Mouse (Mus musculus): ENCODE measurements around the gene Nol3. TPM values are rescaled to one million over a fixed set of nuclear protein-coding genes. Genes with fewer than 3 reads are reported as not detected.
A peak's percentile ranks its signal among the peaks of the same experiment; 100 is the strongest.

The Nol3 gene
- total RNA-seq, 2 experiments from 2014 or later = 1.1 to 1.5 TPM

DNA sequence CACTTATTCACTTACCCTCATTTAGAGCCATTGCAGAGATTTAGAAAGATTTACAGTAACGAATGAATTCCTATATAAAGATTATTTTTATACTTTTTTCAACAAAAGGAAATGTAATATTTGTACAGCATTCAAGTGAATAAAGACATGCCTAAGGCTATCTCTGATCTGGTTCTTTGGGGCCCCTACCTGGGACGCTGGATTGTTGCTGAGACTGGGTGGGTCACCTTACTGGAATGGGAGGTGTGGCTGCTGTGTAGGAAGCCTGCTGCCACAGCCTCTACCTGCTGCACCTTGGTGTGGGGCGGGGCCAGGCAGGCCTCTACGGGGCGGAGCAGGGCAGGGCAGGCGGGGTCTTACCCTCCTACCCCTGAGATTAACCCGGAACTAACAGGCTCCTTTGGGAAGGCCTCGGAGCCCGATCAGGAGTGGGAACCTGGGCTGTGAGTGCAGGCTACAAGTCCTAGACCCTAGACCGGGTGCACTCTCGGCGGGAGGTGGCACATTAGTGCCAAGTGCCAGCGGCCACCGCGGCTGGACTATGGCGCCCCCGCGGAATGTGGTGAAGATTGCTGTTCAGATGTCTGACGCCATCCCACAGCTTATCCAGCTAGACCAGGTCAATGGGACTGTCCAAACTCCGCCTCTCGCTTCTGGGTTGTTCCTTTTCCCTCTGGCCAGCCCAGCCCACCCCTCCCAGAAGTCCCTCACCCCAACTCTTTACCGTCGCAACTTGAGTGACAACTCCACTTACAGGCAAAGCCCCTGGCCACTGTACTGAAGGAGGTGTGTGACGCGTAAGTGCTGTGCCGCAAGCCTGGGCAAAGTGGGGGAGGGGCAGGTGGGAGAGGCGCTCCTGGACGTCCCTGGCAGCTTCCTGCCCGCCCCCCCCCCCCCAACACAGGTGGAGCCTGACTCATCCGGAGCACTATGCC is 29.5 kb downstream of the Nol3 start, which contains the start of gene Elmo3:
Gene Elmo3 (plus strand): TSS at position 391 of the 935 bp plus-strand sequence.
- peak; percentile 65 for DNase-seq
- intact Hi-C loops (cut with DNase I) = no loop called here

DNA sequence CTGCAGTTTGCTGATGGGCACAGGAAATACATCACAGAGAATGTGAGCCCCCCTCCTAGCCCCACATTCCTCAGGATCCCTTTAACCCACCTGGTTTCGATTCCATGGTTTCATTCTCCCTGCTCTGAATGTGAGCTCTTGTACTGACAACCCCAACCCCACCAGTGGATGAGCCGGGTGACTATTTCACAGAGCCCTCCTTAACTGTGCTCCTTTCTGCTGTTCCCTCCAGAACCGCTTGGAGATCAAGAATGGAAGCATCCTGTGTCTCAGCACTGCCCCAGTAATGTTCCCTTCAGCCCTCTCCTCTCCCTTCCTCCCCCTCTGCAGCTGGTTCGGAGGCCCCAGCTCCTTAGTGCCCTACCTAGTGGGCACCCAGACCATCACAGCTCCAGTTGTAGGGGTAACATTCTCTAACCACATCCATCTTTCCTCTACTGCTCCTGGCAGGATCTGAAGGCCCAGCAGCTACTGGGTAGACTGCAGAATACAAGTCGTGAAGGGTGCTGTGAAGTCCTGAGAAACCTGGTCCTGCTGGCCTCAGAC is 30.3 kb downstream of the Nol3 start:
- DNase-seq = no peak
- intact Hi-C loops (cut with DNase I) = no loop called here

DNA sequence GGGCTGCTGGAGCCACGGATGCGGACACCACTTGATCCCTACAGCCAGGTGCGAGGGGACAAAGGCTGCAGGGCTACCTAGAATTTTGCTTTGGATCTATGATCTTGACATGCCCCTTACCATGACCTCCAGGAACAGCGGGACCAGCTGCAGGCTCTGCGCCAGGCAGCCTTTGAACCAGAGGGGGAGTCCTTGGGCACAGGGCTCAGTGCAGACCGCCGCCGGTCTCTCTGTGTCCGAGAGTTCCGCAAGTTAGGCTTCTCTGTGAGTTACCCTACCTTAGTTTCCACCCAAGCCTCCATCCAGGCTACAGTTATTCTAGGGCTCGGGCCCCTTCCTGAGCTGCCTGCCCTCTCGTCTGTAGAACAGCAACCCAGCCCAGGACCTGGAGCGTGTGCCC is 31.7 kb downstream of the Nol3 start:
- no peak for DNase-seq
- intact Hi-C loops (cut with DNase I) = no loop called here

DNA sequence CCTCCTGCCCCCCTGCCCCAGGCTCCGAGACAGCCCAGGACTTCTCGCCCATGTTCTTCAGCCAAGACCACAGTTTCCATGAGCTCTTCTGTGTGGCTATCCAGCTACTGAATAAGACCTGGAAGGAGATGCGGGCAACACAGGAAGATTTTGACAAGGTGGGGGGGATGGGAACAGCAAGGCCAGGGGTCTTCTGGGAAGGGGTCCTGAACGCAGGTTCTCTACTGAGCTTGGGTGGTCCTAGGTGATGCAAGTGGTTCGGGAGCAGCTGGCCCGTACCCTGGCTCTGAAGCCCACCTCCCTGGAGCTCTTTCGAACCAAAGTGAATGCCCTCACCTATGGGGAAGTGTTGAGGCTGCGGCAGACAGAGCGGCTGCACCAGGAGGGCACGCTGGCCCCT is 32.5 kb downstream of the Nol3 start:
- no peak for DNase-seq
- intact Hi-C loops (cut with DNase I) = no loop called here

DNA sequence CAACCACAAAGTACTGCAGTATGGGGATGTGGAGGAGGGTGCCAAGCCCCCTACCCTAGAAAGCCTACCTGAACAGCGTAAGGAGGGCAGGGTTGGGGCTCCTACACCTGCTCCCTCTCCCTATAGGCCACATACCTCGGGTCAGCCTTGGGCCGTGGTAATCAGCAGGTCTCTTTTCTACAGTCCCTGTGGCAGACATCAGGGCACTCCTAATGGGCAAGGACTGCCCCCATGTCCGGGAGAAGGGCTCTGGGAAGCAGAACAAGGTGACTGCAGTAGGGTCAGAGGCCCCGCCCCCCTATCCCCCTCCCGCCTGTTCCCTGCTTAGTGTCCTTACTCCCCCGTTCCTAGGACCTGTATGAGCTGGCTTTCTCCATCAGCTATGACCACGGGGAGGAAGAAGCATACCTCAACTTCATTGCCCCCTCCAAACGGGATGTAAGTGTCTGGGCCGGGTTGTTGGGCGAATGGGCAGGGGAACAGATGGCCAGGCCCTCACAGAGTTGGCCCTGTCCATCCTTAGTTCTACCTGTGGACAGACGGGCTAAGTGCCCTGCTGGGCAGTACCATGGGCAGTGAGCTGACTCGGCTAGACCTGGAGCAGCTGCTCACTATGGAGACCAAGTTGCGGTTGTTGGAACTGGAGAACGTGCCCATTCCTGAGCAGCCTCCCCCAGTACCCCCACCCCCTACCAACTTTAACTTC is 33.4 kb downstream of the Nol3 start:
- intact Hi-C loops (cut with DNase I) = no loop called here

DNA sequence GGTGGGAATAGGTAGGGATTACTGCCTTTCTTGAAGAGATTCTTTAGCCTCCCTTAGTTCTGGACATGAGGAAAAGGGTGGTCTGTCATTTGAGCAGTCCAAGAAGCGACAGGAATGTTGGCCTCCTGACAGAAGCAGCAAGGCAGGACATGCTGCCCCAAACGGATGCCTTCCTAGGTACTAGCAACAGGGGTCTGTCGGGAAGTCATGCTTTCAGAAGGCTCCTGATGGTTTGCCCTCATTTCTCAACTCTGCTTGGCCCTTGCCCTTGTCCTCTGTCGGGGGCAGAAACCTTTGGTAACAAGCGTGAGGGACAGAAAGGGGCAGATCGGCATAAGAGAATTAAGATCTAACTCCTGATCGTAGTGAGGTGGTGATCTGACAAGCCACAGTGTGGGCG is 34.2 kb downstream of the Nol3 start:
- DNase-seq = no peak
- intact Hi-C loops (cut with DNase I) = no loop called here

More for the DNA sequence above, 33.4 kb downstream of the Nol3 start:
- DNase-seq = peak; percentile 66

DNA sequence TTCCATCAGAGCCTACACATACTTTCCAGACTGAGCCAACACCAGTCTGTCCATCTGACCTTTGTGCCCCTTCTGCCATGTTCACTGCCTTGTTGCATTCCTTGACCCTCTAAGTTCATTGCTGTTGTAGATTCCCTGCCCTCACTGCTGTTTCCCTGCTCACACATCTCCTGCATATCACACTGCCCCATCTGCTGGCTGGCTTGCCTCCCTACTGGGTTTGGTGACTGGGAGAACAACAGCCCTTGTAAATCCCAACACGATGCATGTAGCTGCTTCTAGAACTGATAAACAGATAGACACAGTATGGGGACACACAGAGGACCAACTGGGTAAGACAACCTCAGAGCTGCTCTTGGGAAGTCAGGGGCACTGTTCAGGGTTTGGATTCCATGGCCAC is 35.8 kb downstream of the Nol3 start:
- intact Hi-C loops (cut with DNase I) = no loop called here
- no peak for DNase-seq

DNA sequence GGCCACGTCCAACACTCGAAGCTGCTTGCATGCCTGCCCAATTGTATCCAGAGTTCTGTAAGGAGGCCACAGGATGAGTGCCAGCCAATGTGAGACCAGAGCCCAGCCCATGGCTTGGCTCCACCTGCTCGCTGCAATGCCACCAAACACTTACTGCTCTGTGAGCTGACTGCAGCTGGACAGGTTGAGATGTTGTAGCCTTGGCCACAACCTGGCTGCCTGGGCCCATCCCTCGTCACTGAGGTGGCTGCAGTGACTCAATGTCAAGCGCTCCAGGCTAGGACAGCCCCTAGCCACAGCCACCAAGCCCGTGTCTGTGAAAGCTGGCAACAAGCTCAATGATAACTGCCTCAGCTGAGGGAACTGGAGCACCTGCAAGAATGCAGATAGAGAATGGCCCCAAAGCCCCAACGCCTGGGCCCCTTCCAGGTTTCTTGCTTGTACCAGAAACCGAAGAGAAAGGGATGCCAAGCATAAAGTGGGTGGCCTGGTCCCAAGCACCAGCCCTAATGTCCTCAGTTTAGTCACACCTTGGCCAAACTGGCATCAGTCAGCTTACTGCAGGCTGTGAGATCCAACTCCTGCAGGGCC is 37.0 kb downstream of the Nol3 start:
- intact Hi-C loops (cut with DNase I) = no loop called here
- DNase-seq = no peak

DNA sequence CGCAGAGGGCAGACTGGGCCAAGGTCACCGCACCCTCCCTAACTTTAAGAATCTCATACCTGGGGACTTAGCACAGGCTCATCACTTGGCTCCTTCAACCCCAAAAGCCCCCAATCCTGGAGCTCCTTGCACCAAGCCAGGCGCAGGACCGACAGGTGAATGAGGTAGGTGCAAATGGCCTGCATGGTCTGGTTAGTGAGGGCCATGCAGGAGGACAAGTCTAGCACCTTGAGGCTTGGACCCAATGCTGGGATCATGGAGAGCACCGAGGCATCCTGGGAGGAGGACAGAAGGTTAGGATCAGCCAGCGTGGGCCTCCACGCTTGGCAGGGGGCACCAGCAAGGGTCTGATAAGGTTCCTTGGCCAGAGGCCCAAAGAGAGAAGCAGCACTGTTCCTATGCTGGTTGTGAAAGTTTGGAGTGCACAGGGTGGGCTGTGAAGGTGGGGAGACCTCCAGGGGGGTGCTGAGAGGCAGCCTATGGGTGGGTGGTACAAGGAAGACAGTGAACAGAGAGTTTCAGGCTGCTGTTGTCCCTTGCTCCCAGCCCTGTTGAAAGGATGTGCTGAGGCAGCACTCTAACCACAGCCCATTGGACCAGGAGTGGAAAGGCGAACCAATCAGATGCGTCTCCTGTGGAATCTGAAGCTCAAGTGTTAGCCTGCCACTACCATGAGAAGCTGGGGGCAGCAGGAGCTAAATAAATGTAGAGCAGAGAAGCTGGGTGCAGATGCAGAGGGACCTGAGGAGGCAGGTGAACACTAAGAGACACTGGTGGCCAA is 37.9 kb downstream of the Nol3 start:
- DNase-seq = no peak
- intact Hi-C loops (cut with DNase I) = no loop called here

DNA sequence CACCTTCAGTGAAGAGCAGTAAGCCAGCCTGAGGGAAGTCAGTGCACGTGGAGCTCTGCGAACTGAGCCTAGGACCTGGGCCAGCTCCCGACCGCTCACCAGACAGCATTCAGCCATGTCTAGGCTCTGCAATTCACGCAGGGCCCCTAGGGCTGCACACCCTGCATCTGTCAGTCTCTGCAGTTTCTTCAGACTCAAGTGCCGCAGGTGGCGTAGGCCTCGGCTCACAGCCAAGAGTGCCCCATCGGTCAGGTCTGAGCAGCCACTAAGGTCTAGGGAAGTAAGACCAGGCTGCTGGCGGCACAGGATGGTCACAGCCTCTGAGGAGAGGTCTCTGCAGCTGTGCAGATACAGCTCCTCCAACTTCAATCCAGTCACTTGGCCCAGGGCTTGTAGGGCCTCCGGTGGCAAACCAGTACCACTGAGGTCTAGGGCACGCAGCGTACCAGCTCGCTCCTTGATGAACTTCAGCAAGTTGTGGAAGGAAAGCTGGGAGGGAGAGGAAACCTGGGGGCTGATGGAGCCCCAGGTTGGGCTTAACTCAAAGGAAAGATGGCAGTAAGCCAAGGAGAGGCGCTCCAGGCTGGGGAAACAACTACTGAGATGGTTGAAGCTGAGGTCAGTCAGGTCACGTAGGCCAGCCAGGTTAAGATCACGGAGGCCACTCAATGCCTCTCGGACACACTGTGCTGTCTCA is 39.3 kb downstream of the Nol3 start:
- no peak for DNase-seq
- intact Hi-C loops (cut with DNase I) = no loop called here

DNA sequence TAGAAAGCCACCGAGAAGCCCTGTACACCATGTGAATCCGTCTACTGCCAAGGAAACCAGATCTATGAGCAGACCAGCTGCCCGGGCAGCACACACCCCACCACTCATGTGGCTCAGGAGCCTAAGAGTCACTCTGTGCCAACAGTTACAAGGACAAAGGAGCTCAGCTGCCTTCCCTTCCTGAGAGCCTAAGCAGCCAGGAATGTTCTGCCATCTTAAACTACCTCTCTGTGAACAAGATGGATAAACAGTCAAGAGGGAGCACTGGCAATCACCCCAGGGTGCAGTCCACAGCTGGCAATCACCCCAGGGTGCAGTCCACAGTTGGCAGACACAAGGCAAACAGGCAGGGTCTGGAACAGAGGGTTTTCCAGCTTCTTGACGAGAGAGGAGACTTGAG is 42.0 kb downstream of the Nol3 start:
- intact Hi-C loops (cut with DNase I) = no loop called here
- DNase-seq = no peak

DNA sequence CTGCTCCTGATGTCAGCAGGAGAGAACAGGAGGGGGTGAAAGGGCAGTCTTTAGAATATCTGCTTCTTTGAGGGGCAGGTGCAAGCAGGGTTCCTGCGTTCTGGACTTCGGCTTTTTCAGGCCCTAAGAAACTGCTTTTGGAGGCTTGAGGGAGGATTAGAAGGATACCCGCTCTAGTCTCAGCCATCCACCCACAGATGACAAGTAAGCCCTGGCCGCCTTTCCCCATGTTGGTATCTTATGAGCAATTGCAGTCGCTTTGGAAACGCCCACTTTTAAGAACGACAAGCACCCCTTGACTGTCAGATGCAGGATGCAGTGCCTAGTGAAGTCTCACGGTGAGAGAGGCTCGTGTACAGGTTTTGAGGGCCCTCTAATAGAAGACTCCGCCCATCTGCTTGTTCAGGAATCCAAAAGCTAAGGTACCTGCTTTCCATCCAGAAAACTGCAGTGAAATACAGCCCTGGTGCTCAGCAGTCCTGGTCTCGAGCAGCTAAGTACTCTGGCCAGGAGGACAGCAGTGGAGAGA is 42.8 kb downstream of the Nol3 start:
- DNase-seq = no peak
- intact Hi-C loops (cut with DNase I) = no loop called here

DNA sequence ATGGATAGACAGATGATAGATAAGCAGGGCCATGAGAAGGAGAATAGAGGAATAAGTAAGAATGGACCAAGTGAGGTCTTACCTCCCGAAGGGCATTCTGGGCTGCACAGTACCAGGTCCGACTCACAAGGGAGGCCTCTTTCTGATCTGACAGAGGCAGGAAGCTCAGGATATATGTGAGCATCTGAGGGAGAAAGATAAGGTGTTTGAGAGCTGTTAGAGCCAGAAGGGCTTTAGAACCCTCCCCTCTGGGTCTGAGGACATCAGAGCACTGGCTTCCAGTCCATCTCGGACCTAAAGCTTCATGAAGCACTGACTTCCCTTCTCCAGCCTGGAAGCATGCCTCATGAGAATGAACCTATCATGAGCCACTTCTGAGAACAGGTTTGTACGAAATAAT is 47.2 kb downstream of the Nol3 start:
- intact Hi-C loops (cut with DNase I) = no loop called here
- DNase-seq = no peak

DNA sequence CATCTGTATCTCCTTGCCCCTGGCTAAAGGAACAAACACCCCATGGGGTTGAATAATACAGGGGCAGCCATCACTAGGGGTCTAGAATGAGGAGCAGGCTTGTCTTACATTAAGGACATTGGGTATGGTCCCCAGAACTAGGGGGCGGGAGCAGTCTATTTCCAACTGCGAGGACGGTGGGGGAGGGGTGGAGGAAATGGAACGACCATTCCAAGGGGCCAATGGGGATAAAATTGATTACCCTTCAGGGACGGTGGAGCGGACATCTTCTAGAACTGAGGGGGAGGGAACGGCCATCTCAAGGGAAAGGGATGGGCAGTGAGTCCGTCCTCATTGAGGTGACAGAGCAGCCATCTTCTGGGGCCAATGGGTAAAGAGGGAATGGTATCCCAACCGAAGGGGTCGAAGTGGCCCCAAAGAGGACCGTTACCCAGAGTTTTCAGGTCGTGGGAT is 49.7 kb downstream of the Nol3 start:
- intact Hi-C loops (cut with DNase I) = no loop called here
- peak; percentile 42 for DNase-seq

DNA sequence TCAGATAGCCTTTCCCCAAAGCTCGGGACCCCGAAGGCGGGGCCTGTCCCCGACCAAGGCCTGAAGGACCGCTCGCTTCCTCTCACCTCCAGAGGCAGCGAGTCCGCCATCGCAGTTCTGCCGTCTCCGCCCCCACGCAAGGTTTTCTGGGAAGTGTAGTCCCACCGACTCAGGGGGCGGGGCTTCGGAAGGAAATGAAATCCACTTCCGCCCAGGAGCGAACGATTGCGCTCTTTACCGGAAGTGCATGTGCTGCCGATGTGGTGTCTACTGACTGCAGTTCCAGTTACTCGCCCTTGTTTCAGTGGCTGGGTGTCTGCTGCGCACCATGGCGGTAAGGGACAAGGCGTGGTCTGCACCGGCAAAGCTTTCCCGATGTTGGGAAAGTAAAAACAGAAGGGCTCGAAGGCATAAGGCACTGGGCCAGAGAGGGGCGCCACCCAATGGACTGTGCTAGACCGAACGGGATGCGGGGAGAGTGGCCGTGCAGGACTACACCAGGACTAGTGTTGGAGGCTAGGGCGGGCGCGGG is 50.3 kb downstream of the Nol3 start, which contains the start of the genes Lrrc29 and Tmem208:
Gene Lrrc29 (minus strand): TSS at position 138 of the 532 bp plus-strand sequence.
Gene Tmem208 (plus strand): TSS at position 214 of the 532 bp plus-strand sequence.
- intact Hi-C loops (cut with DNase I) = no loop called here
- peak; percentile 98 for DNase-seq

DNA sequence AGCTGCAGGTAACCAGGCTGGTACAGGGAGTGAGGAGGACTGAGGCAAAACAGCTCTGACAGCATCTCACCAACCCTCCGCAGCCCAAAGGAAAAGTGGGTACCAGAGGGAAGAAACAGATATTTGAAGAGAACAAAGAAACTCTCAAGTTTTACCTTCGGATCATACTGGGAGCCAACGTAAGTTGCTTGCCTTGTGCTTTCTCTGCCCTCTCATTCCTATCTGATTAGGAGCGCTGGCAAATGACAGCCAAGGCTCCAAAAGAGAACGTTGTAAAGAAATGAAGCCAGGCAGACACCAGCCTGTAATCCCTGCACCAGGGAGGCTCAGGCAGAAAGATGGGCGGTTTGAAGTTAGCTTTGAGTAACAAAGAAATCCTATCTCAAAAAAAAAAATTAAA is 51.0 kb downstream of the Nol3 start:
- intact Hi-C loops (cut with DNase I) = no loop called here
- DNase-seq = no peak

DNA sequence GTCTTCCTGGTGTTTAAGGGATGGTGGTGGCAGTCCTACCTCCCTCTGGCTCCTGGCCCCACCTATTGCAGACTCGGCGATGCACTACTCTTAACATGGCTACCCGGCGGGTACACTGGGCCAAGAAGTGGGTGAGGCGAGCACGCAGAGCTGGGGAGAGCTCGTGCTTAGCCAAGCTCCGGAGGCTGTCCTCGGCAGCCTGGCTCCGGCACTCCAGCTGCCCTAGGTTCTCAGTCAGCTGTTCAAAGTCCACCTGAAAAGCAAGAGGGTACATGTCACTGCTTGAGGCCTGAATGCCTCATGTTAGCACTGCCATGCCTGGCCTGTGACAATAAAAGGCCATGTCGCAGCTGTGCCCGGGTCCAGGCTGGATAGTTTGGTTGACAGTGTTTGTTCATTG is 54.4 kb downstream of the Nol3 start:
- intact Hi-C loops (cut with DNase I) = no loop called here
- no peak for DNase-seq

DNA sequence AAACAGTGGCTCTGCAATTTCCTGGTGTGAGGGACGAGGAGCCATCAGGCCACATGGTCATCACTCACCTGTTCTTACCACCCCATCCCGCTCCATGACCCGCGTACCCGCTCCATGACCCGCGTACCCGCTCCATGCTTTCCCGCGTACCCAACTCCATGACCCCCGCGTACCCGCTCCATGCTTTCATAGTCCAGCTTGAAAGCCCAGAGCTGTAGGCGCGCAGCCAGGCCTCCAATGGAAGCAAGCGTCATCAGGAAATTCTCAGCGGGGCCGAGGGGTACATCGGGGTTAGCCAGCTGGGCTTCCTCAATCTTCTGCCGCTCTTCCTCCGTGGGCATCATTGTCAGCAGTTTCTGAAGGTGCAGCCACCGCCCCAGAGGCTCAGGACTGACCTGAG is 55.5 kb downstream of the Nol3 start:
- no peak for DNase-seq
- intact Hi-C loops (cut with DNase I) = no loop called here

All from left cerebral cortex, postnatal 4 days (tissue).